Mouse (Mus musculus): Measurements from ENCODE around the gene Vps26c.
A peak's percentile ranks its signal among the peaks of the same experiment; 100 is the strongest.

Gene Vps26c

GRCm38 (mm10) chr16:94540140-94540539 lies 13.5 kb upstream of the Vps26c start:
- Histone ChIP-seq H3K4me3 (replicated peaks; ENCODE audit: low read length) (no peak overlapping the region), H3K27me3 (ENCODE audit: insufficient read depth, low read length) (peaks cover 6% of the 10 kb centered on the region; the same call in 1 of the 2 replicates), H3K36me3 (ENCODE audit: insufficient read depth, low read length) (no peaks in the 10 kb centered on the region), H3K9me3 (ENCODE audit: low read length) (no peaks in the 10 kb centered on the region), H3K4me1 (replicated peaks; ENCODE audit: low read depth, low read length) (peaks cover 64% of the 10 kb centered on the region)
- TF ChIP-seq POU5F1 (IDR thresholded peaks at IDR 0.05; ENCODE audit: borderline replicate concordance, low read length) = no peak
- no peak for TF ChIP-seq CTCF (conservative IDR thresholded peaks at IDR 0.05; ENCODE audit: low read length)
- no peak for TF ChIP-seq NANOG (IDR thresholded peaks at IDR 0.05; ENCODE audit: borderline replicate concordance, low read length)

GRCm38 (mm10) chr16:94537159-94537527 lies 10.5 kb upstream of the Vps26c start:
- no peaks in the 10 kb centered on the region for H3K36me3 ChIP-seq (ENCODE audit: insufficient read depth, low read length)
- H3K4me3 ChIP-seq (replicated peaks; ENCODE audit: low read length) = peak overlapping the region; percentile 45
- peaks cover 51% of the 10 kb centered on the region for H3K4me1 ChIP-seq (replicated peaks; ENCODE audit: low read depth, low read length)
- peaks cover 10% of the 10 kb centered on the region for H3K27me3 ChIP-seq (ENCODE audit: insufficient read depth, low read length)
- H3K9me3 ChIP-seq (ENCODE audit: low read length) = no peaks in the 10 kb centered on the region
- TF ChIP-seq NANOG (IDR thresholded peaks at IDR 0.05; ENCODE audit: borderline replicate concordance, low read length) (no peak), CTCF (conservative IDR thresholded peaks at IDR 0.05; ENCODE audit: low read length) (no peak), POU5F1 (IDR thresholded peaks at IDR 0.05; ENCODE audit: borderline replicate concordance, low read length) (no peak)

DNA sequence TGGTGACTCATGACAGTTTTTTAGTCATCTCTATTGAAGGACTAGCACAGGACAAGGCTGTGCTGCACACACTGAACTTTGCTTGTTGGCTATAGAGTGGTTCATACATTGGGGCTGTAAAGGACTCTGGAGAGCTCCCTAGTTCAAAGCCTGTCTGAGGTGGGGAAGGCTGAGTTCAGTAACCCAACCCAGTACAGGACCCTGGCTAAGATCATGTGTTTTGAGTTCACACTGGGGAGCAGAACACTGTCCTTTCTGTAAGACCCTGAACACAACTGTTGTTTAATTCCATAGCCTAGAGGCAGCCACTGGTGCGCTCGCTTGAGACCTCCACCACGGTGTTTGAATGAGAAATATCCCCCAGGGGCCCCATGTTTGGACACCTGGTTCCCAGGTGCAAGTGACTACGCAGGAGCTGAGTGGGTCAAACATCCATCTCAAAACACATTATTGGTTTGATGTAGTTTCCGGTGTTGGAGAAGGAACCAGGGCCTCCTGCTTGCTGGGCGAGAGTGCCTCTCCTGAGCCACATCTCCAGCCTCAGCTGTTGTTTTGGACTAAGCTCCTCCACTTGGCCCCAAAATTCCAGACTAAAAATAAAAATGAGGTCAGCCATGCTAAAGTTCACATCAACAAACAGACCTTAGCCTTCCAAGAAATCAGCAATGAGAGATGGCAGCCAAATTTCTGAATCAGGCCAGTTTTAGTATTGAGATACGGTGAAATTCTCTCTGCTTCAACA lies 10.0 kb upstream of the Vps26c start:
- Histone ChIP-seq H3K36me3 (ENCODE audit: insufficient read depth, low read length) (no peaks in the 10 kb centered on the region), H3K27me3 (ENCODE audit: insufficient read depth, low read length) (peaks cover 10% of the 10 kb centered on the region), H3K4me3 (replicated peaks; ENCODE audit: low read length) (peak overlapping the region; percentile 45; the same call in 1 of the 2 replicates), H3K9me3 (ENCODE audit: low read length) (no peaks in the 10 kb centered on the region), H3K4me1 (replicated peaks; ENCODE audit: low read depth, low read length) (peaks cover 45% of the 10 kb centered on the region)
- TF ChIP-seq CTCF (conservative IDR thresholded peaks at IDR 0.05; ENCODE audit: low read length) = no peak

GRCm38 (mm10) chr16:94535716-94536115 lies 9.1 kb upstream of the Vps26c start:
- H3K27me3 ChIP-seq (ENCODE audit: insufficient read depth, low read length) = peaks cover 10% of the 10 kb centered on the region
- no peak for TF ChIP-seq NANOG (IDR thresholded peaks at IDR 0.05; ENCODE audit: borderline replicate concordance, low read length)
- no peak for TF ChIP-seq CTCF (conservative IDR thresholded peaks at IDR 0.05; ENCODE audit: low read length)
- no peak for TF ChIP-seq POU5F1 (IDR thresholded peaks at IDR 0.05; ENCODE audit: borderline replicate concordance, low read length)
- H3K36me3 ChIP-seq (ENCODE audit: insufficient read depth, low read length) = no peaks in the 10 kb centered on the region
- no peak overlapping the region for H3K4me3 ChIP-seq (replicated peaks; ENCODE audit: low read length)
- no peaks in the 10 kb centered on the region for H3K9me3 ChIP-seq (ENCODE audit: low read length)
- H3K4me1 ChIP-seq (replicated peaks; ENCODE audit: low read depth, low read length) = peaks cover 37% of the 10 kb centered on the region

DNA sequence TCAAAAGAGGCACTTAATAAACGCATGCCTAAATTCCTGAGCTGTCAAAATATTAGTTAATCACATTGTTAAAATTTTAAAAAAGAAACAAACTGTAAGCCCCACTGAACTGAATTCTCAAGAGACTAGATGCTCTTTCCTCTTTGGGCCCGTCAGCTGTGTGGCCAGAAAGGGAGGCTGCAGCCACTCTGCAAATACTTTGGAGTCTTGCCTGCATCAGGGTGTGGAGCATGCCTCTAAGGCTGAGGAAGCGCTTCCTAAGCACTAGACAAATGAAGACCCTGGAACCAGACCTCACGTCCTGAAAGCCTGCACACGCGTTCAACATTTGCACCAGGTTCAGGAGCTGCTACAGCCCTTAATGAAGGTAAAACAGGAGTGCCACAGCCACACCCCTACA lies 7.0 kb upstream of the Vps26c start:
- 0 out of 2 replicates have a peak, but pooled peaks cover 2% of the 10 kb centered on the region for H3K36me3 ChIP-seq (ENCODE audit: insufficient read depth, low read length)
- H3K4me1 ChIP-seq (replicated peaks; ENCODE audit: low read depth, low read length) = peaks cover 33% of the 10 kb centered on the region
- no peak for TF ChIP-seq CTCF (conservative IDR thresholded peaks at IDR 0.05; ENCODE audit: low read length)
- TF ChIP-seq NANOG (IDR thresholded peaks at IDR 0.05; ENCODE audit: borderline replicate concordance, low read length) = no peak
- no peak for TF ChIP-seq POU5F1 (IDR thresholded peaks at IDR 0.05; ENCODE audit: borderline replicate concordance, low read length)
- H3K4me3 ChIP-seq (replicated peaks; ENCODE audit: low read length) = no peak overlapping the region
- H3K9me3 ChIP-seq (ENCODE audit: low read length) = no peaks in the 10 kb centered on the region
- H3K27me3 ChIP-seq (ENCODE audit: insufficient read depth, low read length) = peaks cover 10% of the 10 kb centered on the region

DNA sequence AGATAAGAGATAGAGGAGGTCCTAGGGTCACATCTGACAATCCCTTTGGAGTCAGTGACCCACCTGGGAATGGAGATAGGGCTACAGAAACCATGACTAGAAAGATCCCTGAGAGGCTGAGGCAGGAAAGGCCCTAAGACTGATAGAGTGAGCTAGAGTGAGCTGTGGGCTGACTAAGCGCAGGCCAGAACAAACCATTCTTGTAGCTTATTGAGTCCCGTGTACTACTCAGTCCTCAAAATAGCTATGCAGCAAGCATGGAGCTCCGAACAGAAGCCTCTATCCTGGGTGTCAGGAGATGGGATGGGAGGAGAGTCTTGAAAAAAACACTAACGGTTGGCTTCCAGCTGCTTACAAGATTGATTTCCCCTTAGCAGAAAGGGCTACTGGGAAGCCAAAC lies 4.6 kb upstream of the Vps26c start:
- no peak overlapping the region for H3K4me3 ChIP-seq (replicated peaks; ENCODE audit: low read length)
- 0 out of 2 replicates have a peak, but pooled peaks cover 7% of the 10 kb centered on the region for H3K36me3 ChIP-seq (ENCODE audit: insufficient read depth, low read length)
- H3K27me3 ChIP-seq (ENCODE audit: insufficient read depth, low read length) = peaks cover 10% of the 10 kb centered on the region
- H3K4me1 ChIP-seq (replicated peaks; ENCODE audit: low read depth, low read length) = peaks cover 30% of the 10 kb centered on the region
- TF ChIP-seq NANOG (IDR thresholded peaks at IDR 0.05; ENCODE audit: borderline replicate concordance, low read length) = no peak
- H3K9me3 ChIP-seq (ENCODE audit: low read length) = no peaks in the 10 kb centered on the region

DNA sequence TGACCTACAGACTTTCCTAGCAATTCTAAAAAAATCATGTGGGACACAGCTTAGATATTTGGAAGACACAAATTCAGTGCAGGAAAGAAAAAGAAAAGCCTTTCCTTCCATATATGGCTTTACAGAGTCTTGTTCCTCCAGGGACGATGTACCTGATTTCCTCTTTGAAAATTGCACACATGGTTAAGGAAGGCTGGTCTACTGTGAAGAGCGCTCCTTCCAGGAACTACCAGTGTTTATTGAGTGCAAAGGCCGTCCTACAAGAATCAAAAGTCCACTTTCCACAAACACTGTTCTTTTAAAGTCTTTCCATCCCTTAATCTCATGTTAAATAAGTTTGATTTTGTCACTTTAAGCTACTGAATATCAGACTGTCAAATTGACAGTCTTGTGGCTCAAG lies 916 bp upstream of the Vps26c start:
- H3K27me3 ChIP-seq (ENCODE audit: insufficient read depth, low read length) = no peaks in the 10 kb centered on the region
- TF ChIP-seq NANOG (IDR thresholded peaks at IDR 0.05; ENCODE audit: borderline replicate concordance, low read length) (no peak), CTCF (conservative IDR thresholded peaks at IDR 0.05; ENCODE audit: low read length) (no peak), POU5F1 (IDR thresholded peaks at IDR 0.05; ENCODE audit: borderline replicate concordance, low read length) (no peak)
- no peaks in the 10 kb centered on the region for H3K9me3 ChIP-seq (ENCODE audit: low read length)
- peaks cover 35% of the 10 kb centered on the region for H3K4me1 ChIP-seq (replicated peaks; ENCODE audit: low read depth, low read length)
- peak overlapping the region; percentile 94 for H3K4me3 ChIP-seq (replicated peaks; ENCODE audit: low read length)
- peaks cover 11% of the 10 kb centered on the region; the same call in 1 of the 2 replicates for H3K36me3 ChIP-seq (ENCODE audit: insufficient read depth, low read length)

- Histone ChIP-seq H3K4me1 (replicated peaks; ENCODE audit: low read depth, low read length) (peaks cover 35% of the 10 kb centered on the region), H3K36me3 (ENCODE audit: insufficient read depth, low read length) (peaks cover 11% of the 10 kb centered on the region; the same call in 1 of the 2 replicates), H3K9me3 (ENCODE audit: low read length) (no peaks in the 10 kb centered on the region), H3K4me3 (replicated peaks; ENCODE audit: low read length) (peak overlapping the region; percentile 94), H3K27me3 (ENCODE audit: insufficient read depth, low read length) (no peaks in the 10 kb centered on the region)
- TF ChIP-seq CTCF (conservative IDR thresholded peaks at IDR 0.05; ENCODE audit: low read length) = no peak
- no peak for TF ChIP-seq POU5F1 (IDR thresholded peaks at IDR 0.05; ENCODE audit: borderline replicate concordance, low read length)
- no peak for TF ChIP-seq NANOG (IDR thresholded peaks at IDR 0.05; ENCODE audit: borderline replicate concordance, low read length)
Observed at GRCm38 (mm10) chr16:94527152-94527534, 513 bp upstream of the Vps26c start.

DNA sequence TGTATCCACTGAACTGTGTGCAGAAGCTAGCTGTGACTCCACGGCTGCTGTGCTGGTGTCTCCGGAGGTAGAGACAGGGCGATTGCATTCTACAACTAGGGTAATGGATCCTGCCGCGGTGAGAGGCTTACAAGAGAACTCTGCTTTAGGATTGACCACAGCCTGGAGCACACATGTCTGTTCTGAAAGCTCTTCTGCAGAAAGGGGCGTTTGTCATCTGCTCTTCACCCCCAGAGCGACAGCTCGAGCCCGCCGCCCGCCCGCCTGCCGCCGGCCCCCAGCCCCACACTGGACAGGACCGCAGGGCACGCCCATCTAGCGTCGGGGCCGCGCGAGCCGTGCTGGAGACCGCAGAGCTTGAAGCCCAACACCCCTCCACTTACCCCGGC lies 681 bp downstream of the Vps26c start:
- TF ChIP-seq NANOG (IDR thresholded peaks at IDR 0.05; ENCODE audit: borderline replicate concordance, low read length) (no peak), POU5F1 (IDR thresholded peaks at IDR 0.05; ENCODE audit: borderline replicate concordance, low read length) (no peak), CTCF (conservative IDR thresholded peaks at IDR 0.05; ENCODE audit: low read length) (no peak)
- H3K9me3 ChIP-seq (ENCODE audit: low read length) = no peaks in the 10 kb centered on the region
- H3K36me3 ChIP-seq (ENCODE audit: insufficient read depth, low read length) = peaks cover 13% of the 10 kb centered on the region; the same call in 1 of the 2 replicates
- no peaks in the 10 kb centered on the region for H3K27me3 ChIP-seq (ENCODE audit: insufficient read depth, low read length)
- H3K4me1 ChIP-seq (replicated peaks; ENCODE audit: low read depth, low read length) = peaks cover 35% of the 10 kb centered on the region
- H3K4me3 ChIP-seq (replicated peaks; ENCODE audit: low read length) = peak overlapping the region; percentile 94

Measured in E14TG2a.4 (cell line).